Mouse (Mus musculus): ENCODE results near the gene Gm3138. TPM values are rescaled to one million over a fixed set of nuclear protein-coding genes. Genes with fewer than 3 reads are reported as not detected.
"Not testable (repeated sequence)": the region's sequence is repeated elsewhere in the genome, so short reads cannot be mapped to it uniquely, and the experiment has no call there.

Gm3138 gene
- total RNA-seq (2014; rRNA removed), result not detected in 2 replicates
- polyA plus RNA-seq (2015; fragmentation: Nextera tagmentation; extraction: Ambion mirVana), result not detected in 2 replicates

- H3K4me1 ChIP-seq (ENCODE audit: insufficient read depth, low read length); DNase-seq (ENCODE audit: low spot score); H3K9ac ChIP-seq (replicated peaks; ENCODE audit: low read length); H3K9me3 ChIP-seq (ENCODE audit: low read length); H3K27me3 ChIP-seq (ENCODE audit: insufficient read depth, low read length); H3K4me2 ChIP-seq (ENCODE audit: low read depth, low read length); H3K36me3 ChIP-seq (ENCODE audit: insufficient read depth, low read length); ATAC-seq; H3K27ac ChIP-seq; H3K4me3 ChIP-seq (ENCODE audit: low read length): not testable (repeated sequence)
- WGBS, result no CpG with 5 or more reads among the region's 2 CpGs
Measured at GRCm38 (mm10) chr14:4249331-4249730, at the start of gene Gm3138. Gene Gm3138 (plus strand): TSS chr14:4249631.

GRCm38 (mm10) chr14:4269238-4269950 lies 20.0 kb downstream of the Gm3138 start:
- H3K9ac ChIP-seq (replicated peaks; ENCODE audit: low read length); H3K4me1 ChIP-seq (ENCODE audit: insufficient read depth, low read length); H3K27me3 ChIP-seq (ENCODE audit: insufficient read depth, low read length); H3K4me2 ChIP-seq (ENCODE audit: low read depth, low read length); H3K4me3 ChIP-seq (ENCODE audit: low read length); H3K27ac ChIP-seq; DNase-seq (ENCODE audit: low spot score); ATAC-seq; H3K36me3 ChIP-seq (ENCODE audit: insufficient read depth, low read length); H3K9me3 ChIP-seq (ENCODE audit: low read length): not testable (repeated sequence)
- 89% methylated on average over 2 of the region's 2 CpGs for WGBS

DNA sequence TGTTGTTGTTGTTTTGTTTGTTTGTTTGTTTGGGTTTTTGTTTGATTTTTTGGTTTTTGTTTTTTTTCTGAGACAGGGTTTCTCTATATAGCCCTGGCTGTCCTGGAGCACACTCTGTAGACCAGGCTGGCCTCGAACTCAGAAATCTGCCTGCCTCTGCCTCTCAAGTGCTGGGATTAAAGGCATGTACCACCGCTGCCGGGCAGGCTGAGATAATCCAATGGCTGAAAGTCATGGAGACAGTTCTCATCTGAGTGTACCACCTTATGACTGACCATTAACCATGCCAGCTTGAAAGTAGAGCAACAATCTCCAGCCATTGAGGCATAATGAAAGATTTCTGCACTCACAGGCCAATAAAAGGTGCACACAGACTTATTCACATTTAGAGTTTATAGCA lies 30.4 kb downstream of the Gm3138 start:
- H3K27me3 ChIP-seq (ENCODE audit: insufficient read depth, low read length); H3K4me1 ChIP-seq (ENCODE audit: insufficient read depth, low read length); H3K27ac ChIP-seq; H3K4me3 ChIP-seq (ENCODE audit: low read length); H3K4me2 ChIP-seq (ENCODE audit: low read depth, low read length); H3K36me3 ChIP-seq (ENCODE audit: insufficient read depth, low read length); ATAC-seq; H3K9me3 ChIP-seq (ENCODE audit: low read length); DNase-seq (ENCODE audit: low spot score); H3K9ac ChIP-seq (replicated peaks; ENCODE audit: low read length): not testable (repeated sequence)
- 100% methylated on average over 2 of the region's 3 CpGs for WGBS

Other genes starting within 250 kb of the Gm3138 start
- 1.7 and 1.9 TPM in 2 replicates for gene Gm5796, start 225.7 kb upstream of the Gm3138 start, total RNA-seq (2014; rRNA removed)
- 2.2 and 4.7 TPM in 2 replicates for gene Gm5796, start 225.7 kb upstream of the Gm3138 start, polyA plus RNA-seq (2015; fragmentation: Nextera tagmentation; extraction: Ambion mirVana)
- gene Gm3115, start 165.5 kb upstream of the Gm3138 start, total RNA-seq (2014; rRNA removed), result not detected in 2 replicates
- gene Gm3115, start 165.5 kb upstream of the Gm3138 start, polyA plus RNA-seq (2015; fragmentation: Nextera tagmentation; extraction: Ambion mirVana), result not detected in 2 replicates
- 0.54 and 0.89 TPM in 2 replicates for gene Gm8108, start 139.1 kb upstream of the Gm3138 start, total RNA-seq (2014; rRNA removed)
- 3.5 and 6.1 TPM in 2 replicates for gene Gm8108, start 139.1 kb upstream of the Gm3138 start, polyA plus RNA-seq (2015; fragmentation: Nextera tagmentation; extraction: Ambion mirVana)
- gene Gm3127, start 84.6 kb upstream of the Gm3138 start, total RNA-seq (2014; rRNA removed), result not detected in 2 replicates
- gene Gm3127, start 84.6 kb upstream of the Gm3138 start, polyA plus RNA-seq (2015; fragmentation: Nextera tagmentation; extraction: Ambion mirVana), result not detected in 2 replicates
- 3.9 and 5.5 TPM in 2 replicates for gene Gm2974, start 67.1 kb upstream of the Gm3138 start, total RNA-seq (2014; rRNA removed)
- 5.3 and 8.9 TPM in 2 replicates for gene Gm2974, start 67.1 kb upstream of the Gm3138 start, polyA plus RNA-seq (2015; fragmentation: Nextera tagmentation; extraction: Ambion mirVana)
- gene Gm3149, start 67.7 kb downstream of the Gm3138 start, total RNA-seq (2014; rRNA removed), result not detected in 2 replicates
- gene Gm3149, start 67.7 kb downstream of the Gm3138 start, polyA plus RNA-seq (2015; fragmentation: Nextera tagmentation; extraction: Ambion mirVana), result not detected in 2 replicates
- gene 2610042L04Rik, start 85.1 kb downstream of the Gm3138 start, total RNA-seq (2014; rRNA removed), result 2.8 and 4.2 TPM in 2 replicates
- gene 2610042L04Rik, start 85.1 kb downstream of the Gm3138 start, polyA plus RNA-seq (2015; fragmentation: Nextera tagmentation; extraction: Ambion mirVana), result 4.9 and 7.0 TPM in 2 replicates
- gene Gm3159, start 147.9 kb downstream of the Gm3138 start, total RNA-seq (2014; rRNA removed), result not detected in 2 replicates
- gene Gm3159, start 147.9 kb downstream of the Gm3138 start, polyA plus RNA-seq (2015; fragmentation: Nextera tagmentation; extraction: Ambion mirVana), result not detected in 2 replicates
- 1.1 and 1.5 TPM in 2 replicates for gene Gm3164, start 165.8 kb downstream of the Gm3138 start, total RNA-seq (2014; rRNA removed)
- gene Gm3164, start 165.8 kb downstream of the Gm3138 start, polyA plus RNA-seq (2015; fragmentation: Nextera tagmentation; extraction: Ambion mirVana), result 4.1 and 6.4 TPM in 2 replicates
- gene Gm3173, start 181.4 kb downstream of the Gm3138 start, total RNA-seq (2014; rRNA removed), result 13.8 TPM in 1 of 2 replicates, not detected in the other
- gene Gm3173, start 181.4 kb downstream of the Gm3138 start, polyA plus RNA-seq (2015; fragmentation: Nextera tagmentation; extraction: Ambion mirVana), result 2.0 TPM in 2 replicates
- not detected in 2 replicates for gene Gm3182, start 232.1 kb downstream of the Gm3138 start, total RNA-seq (2014; rRNA removed)
- not detected in 2 replicates for gene Gm3182, start 232.1 kb downstream of the Gm3138 start, polyA plus RNA-seq (2015; fragmentation: Nextera tagmentation; extraction: Ambion mirVana)

All from hindbrain, postnatal 0 days (tissue).